ENCODE assay signal across 11 mouse cellular contexts in genomic region chr15:97720026-97720675, GRCm38 (mm10). TPM values are rescaled to one million over a fixed set of nuclear protein-coding genes. Genes with fewer than 3 reads are reported as not detected.
A peak's percentile ranks its signal among the peaks of the same experiment; 100 is the strongest.
DNase-seq lines count a peak whose midpoint lies in the region; ATAC-seq and TF ChIP-seq lines count a peak whose summit lies in the region.
"Had no signal": no experiment of that assay in that cellular context is flagged by ENCODE, and none has a peak within 500 bp of the region (broad histone marks: within the 10 kb centered on the region; RNA-seq: fewer than 3 reads in every experiment).

No protein-coding gene starts in this region.

- WGBS in kidney, embryonic 14.5 days = 77% methylated on average over 12 of the region's 12 CpGs
- WGBS in embryonic facial prominence, embryonic 10.5 days = 79% methylated on average over 12 of the region's 12 CpGs
- WGBS in heart, postnatal 0 days = 38% methylated on average over 12 of the region's 12 CpGs
- 61% methylated on average over 12 of the region's 12 CpGs for WGBS in lung, embryonic 16.5 days

- H3K27ac ChIP-seq in kidney, embryonic 14.5 days (ENCODE audit: low read depth, low read length) = peak overlapping the region; percentile 34; the same call in 1 of the 2 replicates
- H3K27ac ChIP-seq in embryonic facial prominence, embryonic 10.5 days (replicated peaks) = peak overlapping the region; percentile 41
- H3K27ac ChIP-seq in heart, postnatal 0 days (ENCODE audit: low read depth) = peak overlapping the region; percentile 85
- H3K27ac ChIP-seq in lung, embryonic 16.5 days (ENCODE audit: low read length) = peak overlapping the region; percentile 69

- H3K9ac ChIP-seq in kidney, embryonic 14.5 days (ENCODE audit: low read depth, low read length) = no peak overlapping the region
- H3K9ac ChIP-seq in heart, postnatal 0 days (replicated peaks; ENCODE audit: low read depth, low read length) = 0 out of 2 replicates have a peak overlapping the region, but pooled peaks have one; percentile 21
- H3K9ac ChIP-seq in lung, embryonic 16.5 days (ENCODE audit: low read length) = no peak overlapping the region

- no peak overlapping the region for H3K4me2 ChIP-seq in kidney, embryonic 14.5 days (replicated peaks; ENCODE audit: low read depth, low read length)
- H3K4me2 ChIP-seq in heart, postnatal 0 days (ENCODE audit: low read depth, low read length) = peak overlapping the region; percentile 46
- H3K4me2 ChIP-seq in lung, embryonic 16.5 days (ENCODE audit: low read depth, low read length) = no peak overlapping the region

- no peak for TF ChIP-seq EP300 in heart, postnatal 0 days (IDR thresholded peaks at IDR 0.05; ENCODE audit: low read depth)

- no peaks in the 10 kb centered on the region for H3K27me3 ChIP-seq in kidney, embryonic 14.5 days (ENCODE audit: control insufficient read depth, insufficient read depth, low read length)
- H3K27me3 ChIP-seq in embryonic facial prominence, embryonic 10.5 days (replicated peaks; ENCODE audit: low read depth, poor library complexity, severe bottlenecking) = no peaks in the 10 kb centered on the region
- no peaks in the 10 kb centered on the region for H3K27me3 ChIP-seq in heart, postnatal 0 days (ENCODE audit: control insufficient read depth, insufficient read depth, low read length)
- no peaks in the 10 kb centered on the region for H3K27me3 ChIP-seq in lung, embryonic 16.5 days (ENCODE audit: control insufficient read depth, insufficient read depth, low read depth, low read length)

- no peak overlapping the region for H3K4me3 ChIP-seq in kidney, embryonic 14.5 days (ENCODE audit: low read length)
- no peak overlapping the region for H3K4me3 ChIP-seq in embryonic facial prominence, embryonic 10.5 days
- H3K4me3 ChIP-seq in heart, postnatal 0 days (ENCODE audit: low read depth, low read length) = peak overlapping the region; percentile 10; the same call in 1 of the 2 replicates
- H3K4me3 ChIP-seq in lung, embryonic 16.5 days (ENCODE audit: low read length) = no peak overlapping the region

- H3K4me1 ChIP-seq in kidney, embryonic 14.5 days (ENCODE audit: control insufficient read depth, insufficient read depth, low read length) = no peaks in the 10 kb centered on the region
- H3K4me1 ChIP-seq in embryonic facial prominence, embryonic 10.5 days = peaks cover 13% of the 10 kb centered on the region
- H3K4me1 ChIP-seq in heart, postnatal 0 days (ENCODE audit: control insufficient read depth, insufficient read depth) = peaks cover 11% of the 10 kb centered on the region; the same call in 1 of the 2 replicates
- 0 out of 2 replicates have a peak, but pooled peaks cover 2% of the 10 kb centered on the region for H3K4me1 ChIP-seq in lung, embryonic 16.5 days (replicated peaks; ENCODE audit: control insufficient read depth, insufficient read depth, low read length)

- DNase-seq in kidney, adult 18-20 months = no peak
- DNase-seq in embryonic facial prominence, embryonic 10.5 days (ENCODE audit: low spot score) = no peak
- DNase-seq in heart, postnatal 0 days (ENCODE audit: low spot score) = peak; percentile 62
- no peak for DNase-seq in left cerebral cortex, postnatal 36 days (ENCODE audit: low spot score in 2 of 2)
- DNase-seq in cerebellum, adult 9-11 months = no peak
- DNase-seq in layer of hippocampus, postnatal 14 days (ENCODE audit: low spot score in 2 of 2) = no peak

- no peak for TF ChIP-seq CTCF in heart, postnatal 0 days (IDR thresholded peaks at IDR 0.05; ENCODE audit: low read depth)

- H3K36me3 ChIP-seq in kidney, embryonic 14.5 days (ENCODE audit: control insufficient read depth, insufficient read depth, low read length) = no peaks in the 10 kb centered on the region
- no peaks in the 10 kb centered on the region for H3K36me3 ChIP-seq in embryonic facial prominence, embryonic 10.5 days (replicated peaks)
- H3K36me3 ChIP-seq in heart, postnatal 0 days (replicated peaks; ENCODE audit: control insufficient read depth, insufficient read depth, low read length) = no peaks in the 10 kb centered on the region
- H3K36me3 ChIP-seq in lung, embryonic 16.5 days (ENCODE audit: control insufficient read depth, insufficient read depth, low read length) = no peaks in the 10 kb centered on the region
- H3K36me3 ChIP-seq: G1E had no signal

- no peak for ATAC-seq in kidney, embryonic 14.5 days (ENCODE audit: low FRiP score, low TSS enrichment)
- ATAC-seq in heart, postnatal 0 days (ENCODE audit: insufficient read depth, low read depth) = peak; percentile 47
- ATAC-seq in lung, embryonic 16.5 days (ENCODE audit: low read depth) = peak; percentile 42; the same call in 1 of the 2 replicates

- H3K9me3 ChIP-seq in kidney, embryonic 14.5 days (ENCODE audit: control insufficient read depth, low read length) = no peaks in the 10 kb centered on the region
- H3K9me3 ChIP-seq in embryonic facial prominence, embryonic 10.5 days = no peaks in the 10 kb centered on the region
- no peaks in the 10 kb centered on the region for H3K9me3 ChIP-seq in heart, postnatal 0 days (replicated peaks; ENCODE audit: control insufficient read depth, low read length)
- H3K9me3 ChIP-seq in lung, embryonic 16.5 days (ENCODE audit: control insufficient read depth, low read length) = no peaks in the 10 kb centered on the region
- H3K9me3 ChIP-seq: G1E had no signal

- intact Hi-C loops in left cerebral cortex, postnatal 36 days (cut with DNase I) = no loop called here

RNA-seq across cellular contexts. Expression of gene Endou, which starts 11.0 kb away (rescaled TPM):
- polyA plus RNA-seq in kidney, embryonic 14.5 days (2014; fragmentation: Nextera tagmentation; extraction: Ambion mirVana) = 0.20 and 0.34 TPM in 2 replicates
- polyA plus RNA-seq in embryonic facial prominence, embryonic 10.5 days (2016; fragmentation: Nextera tagmentation; extraction: Ambion mirVana) = 0.06 TPM in 1 of 2 replicates, not detected in the other
- 0.95 and 1.3 TPM in 2 replicates for total RNA-seq in heart, postnatal 0 days (2014; rRNA removed; ENCODE audit: low replicate concordance)
- polyA plus RNA-seq in heart, postnatal 0 days (2015; fragmentation: Nextera tagmentation; extraction: Ambion mirVana) = 5.1 and 5.6 TPM in 2 replicates
- polyA plus RNA-seq in lung, embryonic 16.5 days (2015; fragmentation: Nextera tagmentation; extraction: Ambion mirVana) = 0.55 and 1.6 TPM in 2 replicates
- total RNA-seq in left cerebral cortex, postnatal 36 days (2021) = 1 to 10 TPM; 2.8 to 2.9 TPM
- 1 to 10 TPM in 1 of 2 experiments, under 1 TPM in 1; 0.81 to 1.7 TPM for total RNA-seq in layer of hippocampus, postnatal 14 days (2021)
- polyA plus RNA-seq: forebrain, embryonic 11.5 days; G1E; neural tube, embryonic 14.5 days had no signal

RNA-seq across cellular contexts. Expression of gene Rpap3, which starts 14.5 kb away (rescaled TPM):
- polyA plus RNA-seq in kidney, embryonic 14.5 days (2014; fragmentation: Nextera tagmentation; extraction: Ambion mirVana) = 37.2 and 47.2 TPM in 2 replicates
- 38.8 and 40.2 TPM in 2 replicates for polyA plus RNA-seq in embryonic facial prominence, embryonic 10.5 days (2016; fragmentation: Nextera tagmentation; extraction: Ambion mirVana)
- 14.7 and 23.0 TPM in 2 replicates for total RNA-seq in heart, postnatal 0 days (2014; rRNA removed; ENCODE audit: low replicate concordance)
- 18.5 and 19.5 TPM in 2 replicates for polyA plus RNA-seq in heart, postnatal 0 days (2015; fragmentation: Nextera tagmentation; extraction: Ambion mirVana)
- 20.5 and 25.2 TPM in 2 replicates for polyA plus RNA-seq in lung, embryonic 16.5 days (2015; fragmentation: Nextera tagmentation; extraction: Ambion mirVana)
- total RNA-seq in left cerebral cortex, postnatal 36 days (2021) = 10 to 100 TPM; 27.1 to 28.2 TPM
- total RNA-seq in layer of hippocampus, postnatal 14 days (2021) = 10 to 100 TPM; 25.3 to 26.4 TPM

RNA-seq across cellular contexts. Expression of gene Rapgef3, which starts 47.6 kb away (rescaled TPM):
- polyA plus RNA-seq in kidney, embryonic 14.5 days (2014; fragmentation: Nextera tagmentation; extraction: Ambion mirVana) = 11.9 and 15.7 TPM in 2 replicates
- 5.5 and 5.9 TPM in 2 replicates for polyA plus RNA-seq in embryonic facial prominence, embryonic 10.5 days (2016; fragmentation: Nextera tagmentation; extraction: Ambion mirVana)
- total RNA-seq in heart, postnatal 0 days (2014; rRNA removed; ENCODE audit: low replicate concordance) = 51.6 and 57.8 TPM in 2 replicates
- 15.5 and 17.6 TPM in 2 replicates for polyA plus RNA-seq in heart, postnatal 0 days (2015; fragmentation: Nextera tagmentation; extraction: Ambion mirVana)
- polyA plus RNA-seq in lung, embryonic 16.5 days (2015; fragmentation: Nextera tagmentation; extraction: Ambion mirVana) = 20.8 and 22.7 TPM in 2 replicates
- 10 to 100 TPM; 35.7 to 52.9 TPM for total RNA-seq in left cerebral cortex, postnatal 36 days (2021)
- total RNA-seq in layer of hippocampus, postnatal 14 days (2021) = 10 to 100 TPM; 39.3 to 40.1 TPM

RNA-seq across cellular contexts. Expression of gene Slc48a1, which starts 58.2 kb away (rescaled TPM):
- 34.4 and 36.1 TPM in 2 replicates for polyA plus RNA-seq in kidney, embryonic 14.5 days (2014; fragmentation: Nextera tagmentation; extraction: Ambion mirVana)
- polyA plus RNA-seq in embryonic facial prominence, embryonic 10.5 days (2016; fragmentation: Nextera tagmentation; extraction: Ambion mirVana) = 17.8 and 18.9 TPM in 2 replicates
- 56.5 and 76.1 TPM in 2 replicates for total RNA-seq in heart, postnatal 0 days (2014; rRNA removed; ENCODE audit: low replicate concordance)
- 90.9 and 92.1 TPM in 2 replicates for polyA plus RNA-seq in heart, postnatal 0 days (2015; fragmentation: Nextera tagmentation; extraction: Ambion mirVana)
- polyA plus RNA-seq in lung, embryonic 16.5 days (2015; fragmentation: Nextera tagmentation; extraction: Ambion mirVana) = 46.8 and 49.5 TPM in 2 replicates
- total RNA-seq in left cerebral cortex, postnatal 36 days (2021) = 100 to 1,000 TPM; 165 to 196 TPM
- total RNA-seq in layer of hippocampus, postnatal 14 days (2021) = 100 to 1,000 TPM; 131 to 147 TPM

Comparison
In these comparisons a context has a peak if more than half of its experiments do, and no peak if none do; other contexts are left out.
1. H3K27ac ChIP-seq: peak in every context shown above with its lines; median percentile 85 in heart, postnatal 0 days; 69 in lung, embryonic 16.5 days; 41 in embryonic facial prominence, embryonic 10.5 days; 34 in kidney, embryonic 14.5 days.